Mouse (Mus musculus) c-Kit-positive CD71-negative TER-119-negative erythroid progenitor cells, embryonic 14.5 days (primary cell): ENCODE measurements around the gene Tmtc4.

Experiments
- DNase-seq: peaks from one replicate; pipeline ENCODE4 v3.0.0-alpha.2; 2013; ENCODE audit warnings: low read depth

Gene Tmtc4

DNA sequence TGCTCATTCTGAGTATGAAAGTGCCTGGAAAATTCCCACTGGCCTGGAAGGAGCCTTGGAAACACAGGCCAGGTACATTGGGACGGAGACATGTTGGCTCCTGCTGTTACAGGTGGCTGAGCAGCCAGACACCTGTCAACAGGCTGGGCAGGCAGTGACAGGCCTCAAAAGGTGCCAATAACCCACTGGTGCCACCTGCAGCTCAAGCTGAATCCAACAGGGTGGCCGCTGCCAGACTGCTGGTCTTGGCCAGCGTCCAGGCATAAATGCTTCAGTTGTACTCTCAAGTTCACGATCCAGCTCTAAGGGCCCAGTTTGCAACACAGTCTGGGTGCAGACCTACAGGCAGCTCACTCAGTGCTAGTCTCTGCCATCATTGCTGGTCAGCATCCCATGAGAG is 81.0 kb downstream of the Tmtc4 start:
- DNase-seq = no peak

DNA sequence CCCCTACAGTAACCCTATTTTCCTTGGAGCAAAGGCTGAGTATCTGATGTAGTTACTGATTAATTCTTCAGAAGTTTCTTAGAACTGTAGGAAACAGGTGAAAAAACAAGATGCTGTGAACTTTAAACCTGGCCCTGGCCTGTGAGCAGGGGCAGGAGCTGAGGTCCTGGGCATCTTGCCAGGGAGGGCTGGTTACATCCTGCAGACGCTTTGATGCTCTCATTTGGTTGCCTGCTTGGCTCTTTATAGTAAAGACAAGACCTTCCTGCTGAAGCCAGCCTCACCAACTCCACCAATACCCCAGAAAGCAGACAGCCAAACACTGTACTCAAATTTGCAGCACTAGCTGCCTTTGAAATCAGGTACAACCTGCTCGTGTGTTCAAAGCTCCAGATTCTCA is 81.7 kb downstream of the Tmtc4 start:
- no peak for DNase-seq

- no peak for DNase-seq
Measured at GRCm38 (mm10) chr14:122901715-122902114, 82.1 kb downstream of the Tmtc4 start.

DNA sequence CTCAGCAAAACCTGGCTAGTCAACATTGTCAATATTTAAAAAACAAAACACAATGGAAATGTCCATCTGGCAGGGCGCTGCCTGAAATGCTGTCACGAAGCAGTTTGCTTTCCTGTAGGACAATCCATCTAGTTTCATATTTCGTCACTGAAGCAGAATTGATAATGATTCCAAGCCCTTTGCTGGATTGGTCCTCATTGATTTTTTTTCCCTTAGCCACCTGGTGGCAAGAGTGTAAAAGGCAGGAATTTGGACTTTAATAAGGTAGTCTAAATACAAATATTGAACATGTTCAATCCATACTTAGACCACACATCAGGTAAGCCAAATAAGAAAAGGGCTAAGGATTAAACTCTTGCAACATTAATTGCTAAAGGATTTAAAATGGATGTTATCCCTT is 82.7 kb downstream of the Tmtc4 start:
- DNase-seq = no peak

GRCm38 (mm10) chr14:122900679-122901078 is 83.2 kb downstream of the Tmtc4 start:
- no peak for DNase-seq

- DNase-seq = no peak
Measured at GRCm38 (mm10) chr14:122898550-122898949, 85.3 kb downstream of the Tmtc4 start.

DNA sequence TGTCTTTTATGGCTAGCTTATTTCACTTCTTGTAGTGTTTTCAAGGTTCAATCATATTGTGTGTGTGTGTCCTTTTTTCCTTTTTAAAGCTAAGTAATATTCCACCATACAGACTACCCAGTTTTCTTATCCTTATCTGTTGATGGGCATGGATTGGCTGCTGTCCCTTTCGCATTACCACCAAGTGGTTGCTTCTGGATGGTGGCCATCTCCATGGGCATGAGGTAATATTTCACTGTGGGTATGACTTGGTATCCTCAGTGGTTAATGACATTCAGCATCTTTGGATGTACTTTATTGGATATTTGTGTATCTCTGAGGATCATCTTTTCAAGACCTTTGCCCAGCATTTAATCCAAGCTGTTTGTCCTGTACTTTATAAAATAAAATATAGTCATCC is 87.7 kb downstream of the Tmtc4 start:
- no peak for DNase-seq

DNA sequence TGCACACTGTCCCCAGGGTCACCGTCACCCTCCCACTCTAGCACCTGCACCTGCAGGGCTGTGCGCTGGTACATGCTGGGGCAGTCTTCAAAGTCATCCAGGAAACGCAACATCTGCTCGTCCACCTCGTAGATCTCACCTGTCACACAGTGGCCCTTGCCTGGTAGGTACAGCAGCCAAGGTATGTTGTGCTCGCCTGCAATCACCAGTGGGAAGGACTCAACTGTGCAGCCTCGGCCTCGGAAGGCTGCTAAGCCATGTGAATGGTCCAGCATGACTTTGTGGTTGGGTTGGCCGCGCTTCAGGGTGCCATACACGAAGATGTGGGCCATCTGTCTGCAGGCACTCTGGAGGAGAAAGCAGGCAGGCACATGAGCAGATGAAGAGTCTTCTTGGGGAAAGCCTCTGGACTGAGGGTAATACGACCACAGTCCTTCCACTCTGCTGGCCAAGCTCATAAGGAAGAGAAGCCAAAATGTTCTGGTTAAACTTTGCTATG is 92.3 kb downstream of the Tmtc4 start:
- no peak for DNase-seq

GRCm38 (mm10) chr14:122888480-122888872 is 95.4 kb downstream of the Tmtc4 start:
- DNase-seq = no peak

DNA sequence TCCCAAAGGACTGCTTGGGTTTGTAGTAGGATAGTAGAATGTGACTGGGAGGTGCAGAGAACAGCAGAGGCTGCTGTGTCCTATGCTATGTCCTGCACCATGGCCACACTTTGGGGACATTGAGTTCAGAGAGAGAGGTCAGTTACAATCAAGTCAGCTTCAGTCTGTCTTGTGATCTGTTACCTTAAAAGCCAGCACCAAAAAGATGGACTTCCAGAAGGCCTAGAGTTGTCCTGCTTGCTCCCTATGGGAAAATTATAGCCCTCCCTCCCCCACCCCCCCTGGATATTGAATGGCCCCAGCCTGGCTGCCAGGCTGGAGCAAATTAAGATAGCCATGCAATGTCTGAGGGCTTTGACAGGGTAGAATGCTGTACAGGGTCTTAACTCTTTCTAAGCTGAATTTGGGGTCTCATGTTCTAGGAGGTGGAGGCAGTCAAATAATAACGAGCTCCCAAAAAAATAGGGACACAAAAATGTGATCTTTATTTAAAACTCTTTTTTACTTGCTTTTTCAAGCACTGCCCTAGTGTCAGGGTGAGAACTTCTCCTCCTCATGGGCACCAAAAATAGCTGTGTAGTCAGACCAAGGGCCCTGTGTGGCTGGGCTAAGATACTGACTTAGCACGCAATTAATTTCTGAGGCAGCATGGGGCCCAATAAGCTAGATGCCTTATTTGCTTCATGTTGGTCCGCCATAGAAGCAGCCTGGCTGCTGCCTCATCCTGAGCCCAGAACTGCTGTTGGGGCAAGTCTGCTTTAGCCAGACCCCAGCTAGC is 95.9 kb downstream of the Tmtc4 start:
- no peak for DNase-seq

GRCm38 (mm10) chr14:122887278-122887677 is 96.6 kb downstream of the Tmtc4 start:
- DNase-seq = no peak

GRCm38 (mm10) chr14:122885893-122886292 is 97.9 kb downstream of the Tmtc4 start:
- no peak for DNase-seq

- DNase-seq = no peak
Measured at GRCm38 (mm10) chr14:122883821-122884584, 99.8 kb downstream of the Tmtc4 start.

- no peak for DNase-seq
Measured at GRCm38 (mm10) chr14:122883410-122883806, 100.4 kb downstream of the Tmtc4 start.

GRCm38 (mm10) chr14:122882795-122883409 is 100.9 kb downstream of the Tmtc4 start:
- no peak for DNase-seq

- DNase-seq = no peak
Measured at GRCm38 (mm10) chr14:122882201-122882639, 101.6 kb downstream of the Tmtc4 start.

DNA sequence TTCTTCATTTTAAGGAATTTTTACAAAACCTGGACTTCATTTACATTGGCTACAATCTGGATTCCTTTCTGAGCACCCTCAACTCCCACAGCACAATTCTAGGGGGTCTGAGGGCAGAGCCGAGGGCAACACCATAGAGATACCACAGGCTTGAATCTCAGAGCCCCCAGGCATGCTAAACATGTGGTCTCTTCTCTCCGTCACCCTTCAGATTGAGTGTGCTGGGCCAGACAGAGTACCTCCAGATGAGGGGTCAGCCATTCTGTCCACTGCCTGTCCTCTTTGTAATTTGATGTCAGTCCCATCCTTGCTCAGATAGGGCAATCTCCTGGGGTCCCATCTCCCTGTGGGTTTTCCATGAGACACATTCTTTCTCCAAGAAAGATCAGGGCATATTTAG is 102.1 kb downstream of the Tmtc4 start:
- DNase-seq = no peak

DNA sequence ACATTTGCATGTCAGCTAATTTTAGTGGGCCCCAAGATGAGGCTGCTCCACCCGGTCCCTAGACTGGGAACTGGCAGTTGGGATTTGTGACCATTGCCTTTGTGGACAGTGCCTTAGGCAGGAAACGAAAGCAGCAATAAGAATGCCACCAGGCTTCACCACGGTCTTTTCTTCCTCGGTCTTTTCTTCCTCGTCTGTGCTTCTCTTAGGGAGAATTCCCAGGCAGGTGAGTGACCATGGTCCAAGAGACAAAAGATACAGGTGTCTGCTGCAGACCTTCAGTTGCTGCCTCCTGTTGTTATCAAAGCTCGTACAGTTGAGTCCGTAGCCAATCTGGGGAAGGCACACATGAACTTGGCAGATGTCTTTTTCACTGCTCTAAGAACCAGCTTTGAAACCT is 103.5 kb downstream of the Tmtc4 start:
- DNase-seq = no peak

- DNase-seq = no peak
Measured at GRCm38 (mm10) chr14:122877787-122878186, 106.0 kb downstream of the Tmtc4 start.

DNA sequence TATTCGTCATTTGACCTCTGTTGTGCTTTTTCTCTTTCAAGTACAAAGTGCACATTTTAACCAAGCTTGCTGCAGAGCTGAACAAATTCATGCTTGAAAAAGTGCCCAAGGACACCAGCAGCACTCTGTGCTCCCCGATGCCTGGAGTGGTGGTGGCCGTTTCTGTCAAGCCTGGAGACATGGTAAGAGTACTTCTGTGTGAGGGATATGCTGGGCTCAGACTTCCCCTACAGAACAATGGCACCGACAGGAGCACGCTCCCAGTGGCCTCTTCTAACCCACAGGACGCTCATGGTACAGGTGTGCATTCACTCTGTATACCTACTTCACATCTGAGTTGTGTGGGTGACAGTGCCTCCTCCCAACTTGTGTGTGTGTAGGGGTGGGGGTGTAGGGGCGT is 107.1 kb downstream of the Tmtc4 start:
- DNase-seq = no peak

DNA sequence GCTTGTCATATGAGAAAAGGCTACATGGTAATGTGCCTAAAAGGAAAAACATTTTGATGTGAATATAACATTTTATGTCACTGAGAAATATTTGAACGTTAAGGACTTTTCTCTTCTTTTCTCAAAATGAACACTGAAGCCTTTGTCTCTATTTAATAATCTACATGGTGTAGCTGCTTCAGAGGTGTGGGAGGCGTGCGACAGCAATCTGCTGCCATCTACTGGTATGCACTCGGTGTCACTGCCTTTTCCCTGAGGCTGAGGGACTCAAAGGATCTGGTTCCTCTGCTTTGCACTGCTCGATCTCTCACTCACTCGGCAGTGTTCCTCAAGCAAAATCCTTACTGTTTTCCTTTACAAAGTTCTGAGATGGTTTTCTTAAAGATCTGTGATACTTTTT is 107.7 kb downstream of the Tmtc4 start:
- DNase-seq = peak; percentile 41

DNA sequence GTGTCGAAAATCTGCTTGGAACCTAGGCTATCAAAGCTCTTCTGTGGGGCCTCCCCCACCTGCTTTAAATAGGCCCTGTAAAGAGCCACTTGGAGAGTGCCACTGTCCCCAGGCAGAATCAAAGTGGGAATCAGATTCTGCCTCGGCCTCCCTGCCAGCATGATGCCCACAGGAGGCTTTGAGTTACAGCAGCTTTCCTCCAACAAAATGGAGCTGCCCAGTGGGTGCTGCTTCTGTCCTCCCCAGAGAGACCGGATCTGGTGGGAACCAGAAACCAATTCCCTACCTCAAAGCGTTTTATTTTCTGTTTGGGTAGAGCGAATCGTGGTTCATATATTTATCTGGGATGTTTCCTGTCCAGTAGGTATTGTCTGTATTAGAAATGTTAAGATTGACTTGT is 108.2 kb downstream of the Tmtc4 start:
- DNase-seq = no peak

- DNase-seq = no peak
Measured at GRCm38 (mm10) chr14:122875056-122875455, 108.8 kb downstream of the Tmtc4 start.
